Comparison of ENCODE assay signal across 11 mouse cellular contexts in the genomic region with DNA sequence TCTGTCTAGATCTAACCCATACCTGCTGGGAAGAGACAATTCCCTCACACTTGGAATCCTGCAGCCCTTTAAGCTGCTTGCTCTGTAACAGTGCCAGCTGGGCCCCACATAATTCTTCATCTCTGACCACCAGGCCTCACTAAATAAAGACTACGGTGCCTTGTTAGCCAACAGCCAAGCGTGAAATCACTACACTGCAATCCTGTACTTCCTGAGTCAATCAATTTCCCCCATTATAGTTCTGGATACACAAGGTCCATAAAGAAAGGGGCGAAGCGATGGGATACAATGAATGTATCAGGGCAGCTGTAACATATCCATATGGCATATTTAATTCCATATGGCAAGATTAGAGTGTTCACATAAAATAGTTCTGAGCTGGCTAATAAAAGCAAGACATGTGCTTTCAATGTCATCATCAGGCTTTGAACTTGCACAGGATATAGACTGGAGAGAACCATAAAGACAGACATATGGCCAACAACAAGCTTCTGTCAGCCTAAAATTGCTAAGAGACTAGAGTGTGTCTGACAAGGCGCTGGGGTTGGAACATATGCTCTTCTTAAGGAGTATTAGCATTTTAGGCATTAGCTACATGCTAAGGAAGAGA.
DNase-seq lines count a peak whose midpoint lies in the region; ATAC-seq and TF ChIP-seq lines count a peak whose summit lies in the region.
"Had no signal": no experiment of that assay in that cellular context is flagged by ENCODE, and none has a peak within 500 bp of the region (broad histone marks: within the 10 kb centered on the region; RNA-seq: fewer than 3 reads in every experiment).

No protein-coding gene starts in this region.

- H3K9me3 ChIP-seq in lung, embryonic 14.5 days (ENCODE audit: low read depth, low read length): no peaks in the 10 kb centered on the region
- no peaks in the 10 kb centered on the region for H3K9me3 ChIP-seq in forebrain, postnatal 0 days (ENCODE audit: low read length)
- H3K9me3 ChIP-seq in neural tube, embryonic 15.5 days (replicated peaks): no peaks in the 10 kb centered on the region
- H3K9me3 ChIP-seq: embryonic facial prominence, embryonic 15.5 days had no signal

- ATAC-seq in lung, embryonic 14.5 days (ENCODE audit: insufficient read depth): peak; percentile 84
- peak; percentile 53; the same call in 1 of the 2 replicates for ATAC-seq in forebrain, postnatal 0 days
- ATAC-seq in neural tube, embryonic 15.5 days (ENCODE audit: low FRiP score): peak; percentile 57; the same call in 1 of the 2 replicates
- ATAC-seq: inflammation-experienced regulatory T-cells, adult 6 months had no signal

- TF ChIP-seq CTCF in lung, embryonic 14.5 days (IDR thresholded peaks at IDR 0.05; ENCODE audit: low read depth): no peak
- no peak for TF ChIP-seq CTCF in forebrain, postnatal 0 days (IDR thresholded peaks at IDR 0.05; ENCODE audit: low read depth)

- peaks cover 7% of the 10 kb centered on the region; the same call in 1 of the 2 replicates for H3K4me1 ChIP-seq in lung, embryonic 14.5 days (ENCODE audit: insufficient read depth)
- peaks cover 6% of the 10 kb centered on the region; the same call in 1 of the 2 replicates for H3K4me1 ChIP-seq in forebrain, postnatal 0 days (ENCODE audit: insufficient read depth)
- H3K4me1 ChIP-seq in neural tube, embryonic 15.5 days: 0 out of 2 replicates have a peak, but pooled peaks cover 4% of the 10 kb centered on the region
- H3K4me1 ChIP-seq: embryonic facial prominence, embryonic 15.5 days had no signal

- no peaks in the 10 kb centered on the region for H3K27me3 ChIP-seq in lung, embryonic 14.5 days (ENCODE audit: insufficient read depth, low read length)
- no peaks in the 10 kb centered on the region for H3K27me3 ChIP-seq in forebrain, postnatal 0 days (ENCODE audit: insufficient read depth, low read length)
- no peaks in the 10 kb centered on the region for H3K27me3 ChIP-seq in neural tube, embryonic 15.5 days (replicated peaks)
- H3K27me3 ChIP-seq: embryonic facial prominence, embryonic 15.5 days had no signal

- no peak overlapping the region for H3K4me2 ChIP-seq in lung, embryonic 14.5 days
- H3K4me2 ChIP-seq in forebrain, postnatal 0 days (ENCODE audit: low read depth): no peak overlapping the region
- no peak overlapping the region for H3K4me2 ChIP-seq in neural tube, embryonic 15.5 days
- H3K4me2 ChIP-seq: embryonic facial prominence, embryonic 15.5 days had no signal

- H3K9ac ChIP-seq in lung, embryonic 14.5 days: no peak overlapping the region
- H3K9ac ChIP-seq in forebrain, postnatal 0 days: no peak overlapping the region
- no peak overlapping the region for H3K9ac ChIP-seq in neural tube, embryonic 15.5 days (replicated peaks)
- H3K9ac ChIP-seq: embryonic facial prominence, embryonic 15.5 days had no signal

- H3K36me3 ChIP-seq in lung, embryonic 14.5 days (ENCODE audit: insufficient read depth): no peaks in the 10 kb centered on the region
- no peaks in the 10 kb centered on the region for H3K36me3 ChIP-seq in forebrain, postnatal 0 days (ENCODE audit: insufficient read depth)
- no peaks in the 10 kb centered on the region for H3K36me3 ChIP-seq in neural tube, embryonic 15.5 days
- H3K36me3 ChIP-seq: embryonic facial prominence, embryonic 15.5 days had no signal

- H3K27ac ChIP-seq in lung, embryonic 14.5 days (ENCODE audit: low read depth): no peak overlapping the region
- H3K27ac ChIP-seq in forebrain, postnatal 0 days (ENCODE audit: low read depth, low read length): no peak overlapping the region
- no peak overlapping the region for H3K27ac ChIP-seq in neural tube, embryonic 15.5 days (replicated peaks)
- H3K27ac ChIP-seq: embryonic facial prominence, embryonic 15.5 days had no signal

- peak; percentile 75 for DNase-seq in lung, embryonic 14.5 days
- no peak for DNase-seq in lung, postnatal 25 days (ENCODE audit: low spot score)
- DNase-seq in forebrain, postnatal 0 days: no peak
- peak; percentile 33 for DNase-seq in hindlimb bud, embryonic 11.5 days (ENCODE audit: extremely low spot score, low read depth, low spot score)
- no peak for DNase-seq in frontal cortex, postnatal 25 days (ENCODE audit: low spot score in 2 of 2)
- DNase-seq in spleen, postnatal 14 days (ENCODE audit: low spot score in 2 of 2): no peak
- DNase-seq: lung, adult 18-20 months; thymus, postnatal 14 days had no signal

- 50% methylated on average over 5 of the region's 5 CpGs for WGBS in lung, embryonic 14.5 days
- 35% methylated on average over 5 of the region's 5 CpGs for WGBS in forebrain, postnatal 0 days
- WGBS in neural tube, embryonic 15.5 days: 28% methylated on average over 5 of the region's 5 CpGs

- no peak overlapping the region for H3K4me3 ChIP-seq in lung, embryonic 14.5 days (ENCODE audit: low read depth, low read length)
- no peak overlapping the region for H3K4me3 ChIP-seq in forebrain, postnatal 0 days (ENCODE audit: low read depth, low read length)
- no peak overlapping the region for H3K4me3 ChIP-seq in neural tube, embryonic 15.5 days (replicated peaks)
- H3K4me3 ChIP-seq: embryonic facial prominence, embryonic 15.5 days had no signal

Comparison
In these comparisons a context has a peak if more than half of its experiments do, and no peak if none do; other contexts are left out.
1. DNase-seq: peak in lung, embryonic 14.5 days (single experiment) and hindlimb bud, embryonic 11.5 days (single experiment); none in lung, postnatal 25 days (single experiment), forebrain, postnatal 0 days (single experiment), frontal cortex, postnatal 25 days (0 of 2) and spleen, postnatal 14 days (0 of 2).
2. Peak in every context shown above with its lines, with median percentiles within 50 percentile points of each other: ATAC-seq.